Mouse (Mus musculus): ENCODE results near the gene Rab5if.

- TF ChIP-seq POLR2A (IDR thresholded peaks at IDR 0.05; ENCODE audit: control insufficient read depth in 1 of 2, insufficient read depth in 1 of 2, low read depth in 1 of 2, low read length in 2 of 2, poor library complexity in 1 of 2) (no peak), MYC (IDR thresholded peaks at IDR 0.05; ENCODE audit: low read depth, low read length) (no peak), MAFK (IDR thresholded peaks at IDR 0.05; ENCODE audit: borderline replicate concordance, low read depth, low read length) (no peak), USF1 (IDR thresholded peaks at IDR 0.05; ENCODE audit: low read depth, low read length) (no peak), ETS1 (IDR thresholded peaks at IDR 0.05; ENCODE audit: low read depth, low read length) (no peak), CTCF (IDR thresholded peaks at IDR 0.05 in 2 of 3, conservative IDR thresholded peaks at IDR 0.05 in 1 of 3; ENCODE audit: control insufficient read depth in 1 of 3, insufficient read depth in 1 of 3, low read depth in 2 of 3, low read length in 3 of 3, poor library complexity in 1 of 3, severe bottlenecking in 1 of 3) (peak; percentile 59 to 74 (median 66))
Measured at GRCm38 (mm10) chr2:156873629-156874028, 10.7 kb downstream of the Rab5if start.

Data from MEL (cell line).